Mouse (Mus musculus): ENCODE data around the gene Tpx2. TPM values are rescaled to one million over a fixed set of nuclear protein-coding genes. Genes with fewer than 3 reads are reported as not detected.
A peak's percentile ranks its signal among the peaks of the same experiment; 100 is the strongest.

Tpx2 gene
- polyA plus RNA-seq, 1 experiment from 2014 or later, result 81.5 TPM

DNA sequence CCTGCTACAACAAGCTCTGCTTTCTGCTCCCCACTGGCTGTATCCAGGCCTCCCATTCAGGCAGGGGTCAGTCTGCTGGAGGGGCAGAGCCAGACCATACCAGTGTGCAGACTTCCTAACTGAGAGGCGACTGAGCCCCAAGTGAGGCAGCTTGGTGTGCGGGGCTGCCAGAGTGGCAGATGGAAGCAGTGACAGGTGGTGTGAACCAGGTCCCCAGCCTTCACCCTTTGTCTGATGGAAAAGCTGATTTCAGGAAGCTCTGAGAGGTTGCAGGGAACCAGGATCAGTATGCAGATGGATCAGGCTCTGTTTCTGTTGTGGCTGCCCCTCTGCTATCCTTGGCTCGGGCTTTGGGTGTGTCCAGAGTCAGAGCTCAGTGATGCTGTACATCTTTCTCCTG, 75.9 kb downstream of the Tpx2 start:
- Histone ChIP-seq H3K9me3 (replicated peaks; ENCODE audit: control insufficient read depth, low read length) (no peaks in the 10 kb centered on the region), H3K4me2 (ENCODE audit: low read length) (no peak overlapping the region), H3K27me3 (replicated peaks; ENCODE audit: control insufficient read depth, insufficient read depth, low read length) (no peaks in the 10 kb centered on the region), H3K4me1 (ENCODE audit: control insufficient read depth, insufficient read depth, low read length) (no peaks in the 10 kb centered on the region), H3K27ac (ENCODE audit: low read depth, low read length) (no peak overlapping the region), H3K4me3 (ENCODE audit: low read depth, low read length) (no peak overlapping the region), H3K36me3 (ENCODE audit: control insufficient read depth, insufficient read depth, low read length) (no peaks in the 10 kb centered on the region), H3K9ac (ENCODE audit: low read length) (no peak overlapping the region)
- ATAC-seq (peak; percentile 37; the same call in 1 of the 2 replicates), DNase-seq (ENCODE audit: low spot score) (peak; percentile 44)
- WGBS, result 49% methylated on average over 3 of the region's 3 CpGs

- Histone ChIP-seq H3K27me3 (replicated peaks; ENCODE audit: control insufficient read depth, insufficient read depth, low read length) (no peaks in the 10 kb centered on the region), H3K4me3 (ENCODE audit: low read depth, low read length) (no peak overlapping the region), H3K9ac (ENCODE audit: low read length) (no peak overlapping the region), H3K4me1 (ENCODE audit: control insufficient read depth, insufficient read depth, low read length) (no peaks in the 10 kb centered on the region), H3K27ac (ENCODE audit: low read depth, low read length) (no peak overlapping the region), H3K36me3 (ENCODE audit: control insufficient read depth, insufficient read depth, low read length) (no peaks in the 10 kb centered on the region), H3K4me2 (ENCODE audit: low read length) (no peak overlapping the region), H3K9me3 (replicated peaks; ENCODE audit: control insufficient read depth, low read length) (no peaks in the 10 kb centered on the region)
- no peak for ATAC-seq
- no peak for DNase-seq (ENCODE audit: low spot score)
- WGBS, result 63% methylated on average over 8 of the region's 8 CpGs
Measured at GRCm38 (mm10) chr2:152924128-152924527, 76.4 kb downstream of the Tpx2 start.

DNA sequence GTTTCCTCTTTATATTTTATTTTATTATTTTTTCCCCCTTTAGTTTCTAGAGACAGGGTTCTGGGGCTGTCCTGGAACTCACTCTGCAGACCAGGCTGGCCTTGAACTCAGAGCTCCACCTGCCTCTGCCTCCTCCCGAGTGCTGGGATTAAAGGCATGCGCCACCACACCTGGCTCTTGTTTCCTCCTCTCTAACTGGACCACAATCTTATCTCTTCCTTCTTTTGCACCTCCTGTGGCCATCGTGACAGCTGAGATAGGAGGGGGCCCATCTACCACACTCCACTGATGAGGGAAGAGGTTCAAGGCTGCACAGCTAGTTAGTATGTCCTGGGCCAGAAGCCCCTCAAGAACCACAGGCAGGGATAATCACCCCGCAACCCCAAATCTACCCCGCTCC, 76.8 kb downstream of the Tpx2 start:
- ATAC-seq (no peak), DNase-seq (ENCODE audit: low spot score) (no peak)
- H3K27ac ChIP-seq (ENCODE audit: low read depth, low read length), result no peak overlapping the region
- no peaks in the 10 kb centered on the region for H3K27me3 ChIP-seq (replicated peaks; ENCODE audit: control insufficient read depth, insufficient read depth, low read length)
- 88% methylated on average over 5 of the region's 5 CpGs for WGBS
- no peaks in the 10 kb centered on the region for H3K9me3 ChIP-seq (replicated peaks; ENCODE audit: control insufficient read depth, low read length)
- no peak overlapping the region for H3K9ac ChIP-seq (ENCODE audit: low read length)
- H3K36me3 ChIP-seq (ENCODE audit: control insufficient read depth, insufficient read depth, low read length), result no peaks in the 10 kb centered on the region
- H3K4me3 ChIP-seq (ENCODE audit: low read depth, low read length), result no peak overlapping the region
- H3K4me1 ChIP-seq (ENCODE audit: control insufficient read depth, insufficient read depth, low read length), result no peaks in the 10 kb centered on the region
- no peak overlapping the region for H3K4me2 ChIP-seq (ENCODE audit: low read length)

GRCm38 (mm10) chr2:152925189-152925872, 77.6 kb downstream of the Tpx2 start:
- no peak for DNase-seq (ENCODE audit: low spot score)
- Histone ChIP-seq H3K9ac (ENCODE audit: low read length) (no peak overlapping the region), H3K27me3 (replicated peaks; ENCODE audit: control insufficient read depth, insufficient read depth, low read length) (no peaks in the 10 kb centered on the region), H3K27ac (ENCODE audit: low read depth, low read length) (no peak overlapping the region), H3K4me2 (ENCODE audit: low read length) (no peak overlapping the region), H3K4me1 (ENCODE audit: control insufficient read depth, insufficient read depth, low read length) (no peaks in the 10 kb centered on the region), H3K9me3 (replicated peaks; ENCODE audit: control insufficient read depth, low read length) (no peaks in the 10 kb centered on the region), H3K36me3 (ENCODE audit: control insufficient read depth, insufficient read depth, low read length) (no peaks in the 10 kb centered on the region), H3K4me3 (ENCODE audit: low read depth, low read length) (no peak overlapping the region)
- ATAC-seq, result no peak
- 74% methylated on average over 11 of the region's 11 CpGs for WGBS

DNA sequence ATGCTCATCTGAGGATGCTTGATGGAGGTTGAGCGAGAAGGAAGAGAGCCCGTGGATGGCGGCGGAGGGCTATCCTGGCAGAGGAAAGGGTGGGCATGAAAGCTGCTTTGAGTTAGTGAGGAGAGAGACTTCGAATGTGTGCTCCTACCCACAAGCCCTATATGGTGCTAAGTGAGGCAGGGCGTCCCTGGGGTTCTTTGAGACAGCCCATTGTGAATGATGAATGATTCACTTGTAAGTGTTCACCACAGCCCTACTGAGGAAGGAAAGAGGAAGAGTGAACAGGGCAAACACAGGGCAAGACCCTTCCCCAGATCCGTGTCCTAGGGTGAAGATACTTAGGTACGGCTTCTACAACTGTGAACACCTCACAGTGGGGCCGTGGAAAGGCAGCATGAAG, 79.1 kb downstream of the Tpx2 start:
- Histone ChIP-seq H3K9ac (ENCODE audit: low read length) (no peak overlapping the region), H3K4me2 (ENCODE audit: low read length) (no peak overlapping the region), H3K36me3 (ENCODE audit: control insufficient read depth, insufficient read depth, low read length) (no peaks in the 10 kb centered on the region), H3K27me3 (replicated peaks; ENCODE audit: control insufficient read depth, insufficient read depth, low read length) (no peaks in the 10 kb centered on the region), H3K27ac (ENCODE audit: low read depth, low read length) (no peak overlapping the region), H3K4me1 (ENCODE audit: control insufficient read depth, insufficient read depth, low read length) (no peaks in the 10 kb centered on the region), H3K4me3 (ENCODE audit: low read depth, low read length) (no peak overlapping the region), H3K9me3 (replicated peaks; ENCODE audit: control insufficient read depth, low read length) (no peaks in the 10 kb centered on the region)
- ATAC-seq (no peak), DNase-seq (ENCODE audit: low spot score) (no peak)
- 83% methylated on average over 9 of the region's 9 CpGs for WGBS

DNA sequence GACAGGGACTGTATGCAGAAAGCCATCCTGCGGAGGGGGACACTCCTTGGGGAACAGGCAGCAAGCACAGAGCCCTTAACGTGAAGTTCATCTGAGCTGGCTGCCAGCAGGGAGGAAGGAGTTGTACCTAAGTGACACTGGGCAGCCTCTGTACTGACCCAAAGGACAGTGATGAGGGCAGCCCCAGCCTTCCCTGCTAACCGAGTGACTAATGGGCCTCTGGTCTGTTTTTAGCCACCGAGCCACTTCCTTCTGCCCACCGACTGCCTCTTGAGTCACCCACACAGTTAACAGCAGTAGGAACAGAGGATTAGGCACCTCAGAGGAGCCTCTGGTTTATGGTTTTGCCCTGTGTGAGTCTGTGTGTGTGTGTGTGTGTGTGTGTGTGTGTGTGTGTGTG, 79.6 kb downstream of the Tpx2 start:
- no peak overlapping the region for H3K4me3 ChIP-seq (ENCODE audit: low read depth, low read length)
- H3K9me3 ChIP-seq (replicated peaks; ENCODE audit: control insufficient read depth, low read length), result no peaks in the 10 kb centered on the region
- no peak overlapping the region for H3K27ac ChIP-seq (ENCODE audit: low read depth, low read length)
- no peaks in the 10 kb centered on the region for H3K27me3 ChIP-seq (replicated peaks; ENCODE audit: control insufficient read depth, insufficient read depth, low read length)
- no peaks in the 10 kb centered on the region for H3K4me1 ChIP-seq (ENCODE audit: control insufficient read depth, insufficient read depth, low read length)
- ATAC-seq, result no peak
- no peak overlapping the region for H3K9ac ChIP-seq (ENCODE audit: low read length)
- no peak overlapping the region for H3K4me2 ChIP-seq (ENCODE audit: low read length)
- DNase-seq (ENCODE audit: low spot score), result no peak
- no peaks in the 10 kb centered on the region for H3K36me3 ChIP-seq (ENCODE audit: control insufficient read depth, insufficient read depth, low read length)
- WGBS, result 66% methylated on average over 5 of the region's 5 CpGs

GRCm38 (mm10) chr2:152928219-152928987, 80.6 kb downstream of the Tpx2 start:
- H3K9ac ChIP-seq (ENCODE audit: low read length), result no peak overlapping the region
- H3K27me3 ChIP-seq (replicated peaks; ENCODE audit: control insufficient read depth, insufficient read depth, low read length), result no peaks in the 10 kb centered on the region
- H3K4me1 ChIP-seq (ENCODE audit: control insufficient read depth, insufficient read depth, low read length), result no peaks in the 10 kb centered on the region
- H3K36me3 ChIP-seq (ENCODE audit: control insufficient read depth, insufficient read depth, low read length), result no peaks in the 10 kb centered on the region
- no peak overlapping the region for H3K4me2 ChIP-seq (ENCODE audit: low read length)
- 60% methylated on average over 14 of the region's 14 CpGs for WGBS
- no peak overlapping the region for H3K4me3 ChIP-seq (ENCODE audit: low read depth, low read length)
- ATAC-seq, result no peak
- no peak for DNase-seq (ENCODE audit: low spot score)
- no peaks in the 10 kb centered on the region for H3K9me3 ChIP-seq (replicated peaks; ENCODE audit: control insufficient read depth, low read length)
- no peak overlapping the region for H3K27ac ChIP-seq (ENCODE audit: low read depth, low read length)

- H3K27ac ChIP-seq (ENCODE audit: low read depth, low read length), result no peak overlapping the region
- H3K9ac ChIP-seq (ENCODE audit: low read length), result no peak overlapping the region
- H3K4me1 ChIP-seq (ENCODE audit: control insufficient read depth, insufficient read depth, low read length), result no peaks in the 10 kb centered on the region
- no peaks in the 10 kb centered on the region for H3K27me3 ChIP-seq (replicated peaks; ENCODE audit: control insufficient read depth, insufficient read depth, low read length)
- H3K9me3 ChIP-seq (replicated peaks; ENCODE audit: control insufficient read depth, low read length), result no peaks in the 10 kb centered on the region
- ATAC-seq (no peak), DNase-seq (ENCODE audit: low spot score) (no peak)
- H3K4me2 ChIP-seq (ENCODE audit: low read length), result no peak overlapping the region
- no peak overlapping the region for H3K4me3 ChIP-seq (ENCODE audit: low read depth, low read length)
- no peaks in the 10 kb centered on the region for H3K36me3 ChIP-seq (ENCODE audit: control insufficient read depth, insufficient read depth, low read length)
- WGBS, result 68% methylated on average over 3 of the region's 3 CpGs
Measured at GRCm38 (mm10) chr2:152928988-152929370, 81.2 kb downstream of the Tpx2 start.

DNA sequence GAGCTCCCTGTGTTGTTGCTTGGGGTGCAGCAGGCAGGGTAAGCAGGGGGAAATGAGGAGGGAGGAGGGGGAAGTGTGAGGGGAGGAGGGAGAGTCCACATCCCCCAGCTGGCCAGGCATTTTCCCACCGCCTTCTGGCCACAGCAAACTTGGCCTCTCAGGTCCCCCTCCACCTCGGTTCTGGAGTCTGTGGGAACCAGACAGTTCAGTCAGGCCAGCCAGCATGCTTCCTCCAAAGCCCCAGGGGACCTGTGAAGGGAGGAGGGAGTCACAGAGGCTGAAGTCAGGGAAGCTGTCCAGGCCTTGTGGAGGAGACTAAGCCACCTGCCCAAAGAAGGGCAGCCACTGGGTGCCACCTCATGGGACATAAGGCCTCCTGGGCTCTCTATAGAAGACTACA, 82.5 kb downstream of the Tpx2 start:
- no peak overlapping the region for H3K4me2 ChIP-seq (ENCODE audit: low read length)
- H3K27ac ChIP-seq (ENCODE audit: low read depth, low read length), result no peak overlapping the region
- H3K4me3 ChIP-seq (ENCODE audit: low read depth, low read length), result no peak overlapping the region
- no peaks in the 10 kb centered on the region for H3K4me1 ChIP-seq (ENCODE audit: control insufficient read depth, insufficient read depth, low read length)
- 37% methylated on average over 2 of the region's 2 CpGs for WGBS
- DNase-seq (ENCODE audit: low spot score) (no peak), ATAC-seq (no peak)
- no peak overlapping the region for H3K9ac ChIP-seq (ENCODE audit: low read length)
- no peaks in the 10 kb centered on the region for H3K27me3 ChIP-seq (replicated peaks; ENCODE audit: control insufficient read depth, insufficient read depth, low read length)
- no peaks in the 10 kb centered on the region for H3K9me3 ChIP-seq (replicated peaks; ENCODE audit: control insufficient read depth, low read length)
- H3K36me3 ChIP-seq (ENCODE audit: control insufficient read depth, insufficient read depth, low read length), result no peaks in the 10 kb centered on the region

All from forebrain, embryonic 14.5 days (tissue).